Mouse (Mus musculus): ENCODE measurements around the gene Gm9747. TPM values are rescaled to one million over a fixed set of nuclear protein-coding genes. Genes with fewer than 3 reads are reported as not detected.

The Gm9747 gene
- polyA plus RNA-seq, 2 experiments from 2014 or later: 0.16 TPM; not detected in 1

GRCm38 (mm10) chr1:82257457-82257856 lies 24.5 kb downstream of the Gm9747 start:
- ATAC-seq: no peak

DNA sequence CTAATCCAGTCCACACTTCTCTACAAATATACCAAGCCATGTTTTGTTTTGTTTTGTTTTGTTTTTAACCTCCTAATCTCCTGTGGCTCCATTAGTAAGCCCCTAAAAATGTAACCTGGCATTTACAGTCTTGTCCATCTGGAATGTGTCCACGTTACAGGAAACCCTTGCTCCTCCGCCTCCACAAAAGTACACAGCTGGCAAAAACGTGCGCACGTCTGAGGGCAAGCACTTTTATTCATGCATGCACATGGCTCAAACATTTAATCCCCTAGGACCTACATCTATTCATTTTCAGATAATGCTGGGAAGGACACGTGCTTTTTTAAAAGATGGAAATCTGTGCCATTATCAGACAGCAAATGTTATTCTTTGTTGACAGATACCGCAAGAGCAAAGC lies 25.4 kb downstream of the Gm9747 start:
- ATAC-seq: no peak

GRCm38 (mm10) chr1:82260055-82260454 lies 27.1 kb downstream of the Gm9747 start:
- no peak for ATAC-seq

- ATAC-seq: no peak
These were observed 28.2 kb downstream of the Gm9747 start for GRCm38 (mm10) chr1:82261053-82261618.

GRCm38 (mm10) chr1:82261638-82262037 lies 28.7 kb downstream of the Gm9747 start:
- ATAC-seq: no peak

DNA sequence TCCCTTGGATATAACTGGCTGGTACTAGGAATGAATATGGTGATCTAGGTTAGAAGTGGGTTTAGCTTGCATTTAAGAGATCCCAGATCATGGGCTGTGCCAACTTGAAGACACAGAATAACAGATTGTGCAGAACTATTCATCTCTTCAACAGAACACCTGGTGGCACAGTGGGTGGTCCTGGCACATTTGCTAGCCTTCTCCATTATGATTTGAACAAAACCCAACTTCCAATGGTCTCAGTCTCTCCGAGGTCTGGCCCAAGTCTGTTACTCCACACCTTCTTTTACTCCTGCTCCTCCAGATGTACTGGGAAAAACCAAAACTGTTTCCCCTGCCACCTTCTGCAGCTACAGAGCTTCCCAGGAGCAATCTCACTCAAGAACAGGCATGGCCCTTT lies 29.4 kb downstream of the Gm9747 start:
- ATAC-seq: no peak

DNA sequence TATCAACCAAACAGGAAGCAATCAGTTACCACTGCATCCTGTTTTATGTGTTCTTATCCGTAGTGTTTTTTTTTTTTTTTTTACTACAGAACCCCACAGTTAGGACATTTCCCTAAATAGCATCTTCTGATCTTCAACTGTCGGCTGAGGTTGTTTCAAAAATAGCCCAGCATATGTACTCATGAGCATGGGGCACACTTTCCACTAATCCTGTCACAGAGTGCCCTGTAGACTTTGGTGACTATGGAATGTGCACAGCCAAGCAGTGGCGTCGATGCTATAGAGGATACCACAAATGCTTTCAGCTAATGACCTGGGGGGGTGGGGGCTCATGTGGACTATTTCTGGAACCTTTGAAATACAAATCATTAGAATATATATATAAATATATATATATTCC lies 34.6 kb downstream of the Gm9747 start:
- no peak for ATAC-seq

- no peak for ATAC-seq
These were observed 39.3 kb downstream of the Gm9747 start for GRCm38 (mm10) chr1:82272231-82272630.

GRCm38 (mm10) chr1:82273529-82273928 lies 40.6 kb downstream of the Gm9747 start:
- no peak for ATAC-seq

- ATAC-seq: no peak
These were observed 41.4 kb downstream of the Gm9747 start for GRCm38 (mm10) chr1:82274361-82274760.

- ATAC-seq: no peak
These were observed 46.9 kb downstream of the Gm9747 start for GRCm38 (mm10) chr1:82279768-82280167.

- no peak for ATAC-seq
These were observed 48.9 kb downstream of the Gm9747 start for GRCm38 (mm10) chr1:82281823-82282222.

GRCm38 (mm10) chr1:82282992-82283611 lies 50.2 kb downstream of the Gm9747 start:
- peak; percentile 87 for ATAC-seq

- no peak for ATAC-seq
These were observed 51.0 kb downstream of the Gm9747 start for GRCm38 (mm10) chr1:82283901-82284301.

- no peak for ATAC-seq
These were observed 51.5 kb downstream of the Gm9747 start for GRCm38 (mm10) chr1:82284403-82284802.

Other genes with a start within 250 kb of the Gm9747 start
- gene Irs1, start 58.3 kb downstream of the Gm9747 start, polyA plus RNA-seq (2017; shearing (Covaris generic)): not detected
- gene Rhbdd1, start 83.3 kb downstream of the Gm9747 start, polyA plus RNA-seq (2017; shearing (Covaris generic)): 10 to 100 TPM; 13.5 to 18.1 TPM

Data from activated CD4-positive, CD25-positive, alpha-beta regulatory T cell, adult 4 months (primary cell).